Mouse (Mus musculus): ENCODE measurements around the gene Gm8220. TPM values are rescaled to one million over a fixed set of nuclear protein-coding genes. Genes with fewer than 3 reads are reported as not detected.
"Not testable (repeated sequence)": the region's sequence is repeated elsewhere in the genome, so short reads cannot be mapped to it uniquely, and the experiment has no call there.

Gm8220 gene
- not detected in 2 replicates for polyA plus RNA-seq (2014; fragmentation: Nextera tagmentation; extraction: Ambion mirVana)

GRCm38 (mm10) chr14:44285280-44285679 is at the start of gene Gm8220:
Gm8220 (plus strand) TSS chr14:44285580.
- H3K4me3 ChIP-seq (ENCODE audit: low read depth, low read length); H3K27me3 ChIP-seq (ENCODE audit: control insufficient read depth, insufficient read depth, low read length); ATAC-seq (ENCODE audit: low read depth); H3K4me1 ChIP-seq (ENCODE audit: control insufficient read depth, insufficient read depth, low read length); H3K4me2 ChIP-seq (ENCODE audit: low read depth, low read length); H3K9ac ChIP-seq (replicated peaks; ENCODE audit: low read depth, low read length); H3K27ac ChIP-seq (ENCODE audit: low read depth, low read length); H3K9me3 ChIP-seq (ENCODE audit: control insufficient read depth, low read length); H3K36me3 ChIP-seq (ENCODE audit: control insufficient read depth, insufficient read depth, low read length): not testable (repeated sequence)
- 91% methylated on average over 2 of the region's 2 CpGs for WGBS

GRCm38 (mm10) chr14:44248039-44248438 is 37.3 kb upstream of the Gm8220 start:
- Histone ChIP-seq H3K9ac (replicated peaks; ENCODE audit: low read depth, low read length) (no peak overlapping the region), H3K4me3 (ENCODE audit: low read depth, low read length) (no peak overlapping the region), H3K27ac (ENCODE audit: low read depth, low read length) (no peak overlapping the region), H3K27me3 (ENCODE audit: control insufficient read depth, insufficient read depth, low read length) (no peaks in the 10 kb centered on the region), H3K9me3 (ENCODE audit: control insufficient read depth, low read length) (no peaks in the 10 kb centered on the region), H3K36me3 (ENCODE audit: control insufficient read depth, insufficient read depth, low read length) (no peaks in the 10 kb centered on the region), H3K4me2 (ENCODE audit: low read depth, low read length) (no peak overlapping the region), H3K4me1 (ENCODE audit: control insufficient read depth, insufficient read depth, low read length) (no peaks in the 10 kb centered on the region)
- WGBS = 91% methylated on average over 16 of the region's 16 CpGs
- ATAC-seq (ENCODE audit: low read depth) = no peak

GRCm38 (mm10) chr14:44312049-44312448 is 26.7 kb downstream of the Gm8220 start:
- not testable (repeated sequence) for H3K4me2 ChIP-seq (ENCODE audit: low read depth, low read length); H3K27me3 ChIP-seq (ENCODE audit: control insufficient read depth, insufficient read depth, low read length); H3K27ac ChIP-seq (ENCODE audit: low read depth, low read length); H3K4me3 ChIP-seq (ENCODE audit: low read depth, low read length); H3K9ac ChIP-seq (replicated peaks; ENCODE audit: low read depth, low read length); ATAC-seq (ENCODE audit: low read depth); H3K9me3 ChIP-seq (ENCODE audit: control insufficient read depth, low read length); H3K36me3 ChIP-seq (ENCODE audit: control insufficient read depth, insufficient read depth, low read length); H3K4me1 ChIP-seq (ENCODE audit: control insufficient read depth, insufficient read depth, low read length)
- WGBS = 77% methylated on average over 4 of the region's 4 CpGs

GRCm38 (mm10) chr14:44338484-44338883 is 53.1 kb downstream of the Gm8220 start, which contains the start of gene Gm5930:
Gm5930 (minus strand) TSS chr14:44338584.
- not testable (repeated sequence) for H3K9ac ChIP-seq (replicated peaks; ENCODE audit: low read depth, low read length); H3K27me3 ChIP-seq (ENCODE audit: control insufficient read depth, insufficient read depth, low read length); H3K4me3 ChIP-seq (ENCODE audit: low read depth, low read length); H3K36me3 ChIP-seq (ENCODE audit: control insufficient read depth, insufficient read depth, low read length); H3K4me1 ChIP-seq (ENCODE audit: control insufficient read depth, insufficient read depth, low read length); ATAC-seq (ENCODE audit: low read depth); H3K27ac ChIP-seq (ENCODE audit: low read depth, low read length); H3K9me3 ChIP-seq (ENCODE audit: control insufficient read depth, low read length); H3K4me2 ChIP-seq (ENCODE audit: low read depth, low read length)
- WGBS = no CpG with 5 or more reads among the region's 2 CpGs

Other genes starting within 250 kb of the Gm8220 start
- not detected in 2 replicates for gene Ear2, start 182.9 kb upstream of the Gm8220 start, polyA plus RNA-seq (2014; fragmentation: Nextera tagmentation; extraction: Ambion mirVana)
- not detected in 2 replicates for gene Gm3327, start 161.7 kb upstream of the Gm8220 start, polyA plus RNA-seq (2014; fragmentation: Nextera tagmentation; extraction: Ambion mirVana)
- not detected in 2 replicates for gene Gm8212, start 87.9 kb upstream of the Gm8220 start, polyA plus RNA-seq (2014; fragmentation: Nextera tagmentation; extraction: Ambion mirVana)
- gene 4930503E14Rik, start 72.3 kb upstream of the Gm8220 start, polyA plus RNA-seq (2014; fragmentation: Nextera tagmentation; extraction: Ambion mirVana) = not detected in 2 replicates
- not detected in 2 replicates for gene Gm5930, start 53.0 kb downstream of the Gm8220 start, polyA plus RNA-seq (2014; fragmentation: Nextera tagmentation; extraction: Ambion mirVana)
- not detected in 2 replicates for gene Gm8229, start 79.8 kb downstream of the Gm8220 start, polyA plus RNA-seq (2014; fragmentation: Nextera tagmentation; extraction: Ambion mirVana)
- gene Gm3371, start 125.1 kb downstream of the Gm8220 start, polyA plus RNA-seq (2014; fragmentation: Nextera tagmentation; extraction: Ambion mirVana) = not detected in 2 replicates
- not detected in 2 replicates for gene Gm8232, start 148.1 kb downstream of the Gm8220 start, polyA plus RNA-seq (2014; fragmentation: Nextera tagmentation; extraction: Ambion mirVana)
- not detected in 2 replicates for gene BC061237, start 206.9 kb downstream of the Gm8220 start, polyA plus RNA-seq (2014; fragmentation: Nextera tagmentation; extraction: Ambion mirVana)
- not detected in 2 replicates for gene Gm17093, start 232.7 kb downstream of the Gm8220 start, polyA plus RNA-seq (2014; fragmentation: Nextera tagmentation; extraction: Ambion mirVana)

All from neural tube, embryonic 14.5 days (tissue).